Mouse (Mus musculus) kidney, embryonic 14.5 days (tissue): Measurements from ENCODE around the gene Itga3. TPM values are rescaled to one million over a fixed set of nuclear protein-coding genes. Genes with fewer than 3 reads are reported as not detected.

Experiments
- ATAC-seq: fragments of 200-750 bp; cut with Nextera tagmentation; 2 replicates; pipeline ENCODE4 v1.8.0; 2017; ENCODE audit warnings: moderate number of reproducible peaks, mild to moderate bottlenecking, moderate TSS enrichment, moderate library complexity; ENCODE audit not compliant: low FRiP score, low TSS enrichment
- H3K27ac ChIP-seq: fragments of 300-500 bp; sonication (generic); 2 replicates; pipeline ENCODE4 v1.5.1; 2014; ENCODE audit warnings: low read depth, mild to moderate bottlenecking, low read length, moderate library complexity, mixed read lengths
- H3K27me3 ChIP-seq: fragments of 300-500 bp; sonication (generic); 2 replicates; pipeline ENCODE4 v1.6.1; 2014; ENCODE audit warnings: mild to moderate bottlenecking, low read length; ENCODE audit not compliant: control insufficient read depth, insufficient read depth
- H3K36me3 ChIP-seq: fragments of 300-500 bp; sonication (generic); 2 replicates; pipeline ENCODE4 v1.6.1; 2014; ENCODE audit warnings: low read length, mixed read lengths; ENCODE audit not compliant: control insufficient read depth, insufficient read depth
- H3K4me1 ChIP-seq: fragments of 300-500 bp; sonication (generic); 2 replicates; pipeline ENCODE4 v1.6.1; 2014; ENCODE audit warnings: low read length, mixed read lengths; ENCODE audit not compliant: control insufficient read depth, insufficient read depth
- H3K4me2 ChIP-seq: fragments of 300-500 bp; sonication (generic); replicated peaks from 2 replicates; pipeline ENCODE4 v1.6.1; 2014; ENCODE audit warnings: low read depth, mild to moderate bottlenecking, low read length
- H3K4me3 ChIP-seq: fragments of 300-500 bp; sonication (generic); 2 replicates; pipeline ENCODE4 v1.5.1; 2014; ENCODE audit warnings: mild to moderate bottlenecking, low read length
- H3K9ac ChIP-seq: fragments of 300-500 bp; sonication (generic); 2 replicates; pipeline ENCODE4 v1.6.1; 2014; ENCODE audit warnings: low read depth, mild to moderate bottlenecking, low read length, moderate library complexity
- H3K9me3 ChIP-seq: fragments of 300-500 bp; sonication (generic); 2 replicates; pipeline ENCODE4 v1.6.1; 2016; ENCODE audit warnings: low read length; ENCODE audit not compliant: control insufficient read depth
- WGBS: fragments of 180-500 bp; shearing (Covaris S2); extraction: QIAGEN DNeasy Blood & Tissue Kit; methylation state at CpG from one replicate; pipeline ENCODE4 v1.1.7; 2014; 5-methylcytosine and 5-hydroxymethylcytosine counted together
- polyA plus RNA-seq: library from polyadenylated mRNA; unstranded; fragments of >200 nt; fragmentation: Nextera tagmentation; extraction: Ambion mirVana; gene quantifications from 2 replicates; pipeline ENCODE4 v1.2.1, GENCODE M21; 2014

The Itga3 gene
- polyA plus RNA-seq, 1 experiment from 2014 or later, result 20.9 TPM

- peak; percentile 17 for ATAC-seq
- Histone ChIP-seq H3K27me3 (no peaks in the 10 kb centered on the region), H3K4me2 (no peak overlapping the region), H3K4me3 (no peak overlapping the region), H3K4me1 (peaks cover 16% of the 10 kb centered on the region), H3K9ac (no peak overlapping the region), H3K27ac (peak overlapping the region; percentile 74), H3K9me3 (no peaks in the 10 kb centered on the region), H3K36me3 (peaks cover 78% of the 10 kb centered on the region)
- 12% methylated on average over 4 of the region's 4 CpGs for WGBS
These were observed 76.1 kb downstream of the Itga3 start for GRCm38 (mm10) chr11:95000548-95000947.

GRCm38 (mm10) chr11:95000128-95000527 is 76.5 kb downstream of the Itga3 start:
- Histone ChIP-seq H3K27ac (peak overlapping the region; percentile 74), H3K36me3 (peaks cover 77% of the 10 kb centered on the region), H3K9me3 (no peaks in the 10 kb centered on the region), H3K4me3 (no peak overlapping the region), H3K9ac (no peak overlapping the region), H3K4me2 (no peak overlapping the region), H3K27me3 (no peaks in the 10 kb centered on the region), H3K4me1 (peaks cover 19% of the 10 kb centered on the region)
- no peak for ATAC-seq
- WGBS, result 61% methylated on average over 8 of the region's 8 CpGs

DNA sequence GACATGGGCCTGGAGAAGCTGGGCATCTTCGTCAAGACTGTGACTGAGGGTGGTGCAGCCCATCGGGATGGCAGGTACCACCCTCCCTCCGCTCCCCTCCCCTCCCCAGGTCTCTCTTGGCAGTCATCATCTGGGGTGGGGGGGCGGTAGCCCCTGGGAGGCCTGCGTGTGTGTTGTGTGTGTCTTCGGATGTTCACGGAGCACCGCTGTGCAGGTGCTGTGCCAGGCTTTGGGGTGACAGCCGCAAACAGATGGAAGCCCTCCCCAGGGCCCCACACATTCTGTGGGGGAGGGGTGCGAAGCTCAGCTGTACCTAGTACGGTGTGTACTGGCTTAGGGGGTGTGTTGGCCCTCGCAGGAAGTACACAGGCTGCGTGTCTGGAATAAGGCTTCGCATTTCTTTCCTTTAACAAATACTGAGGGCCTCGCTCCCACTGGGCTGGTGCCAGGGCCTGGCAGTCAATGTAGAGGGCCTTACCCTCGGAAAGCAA is 78.5 kb downstream of the Itga3 start:
- Histone ChIP-seq H3K9ac (no peak overlapping the region), H3K4me2 (no peak overlapping the region), H3K36me3 (peaks cover 71% of the 10 kb centered on the region), H3K4me3 (no peak overlapping the region), H3K27ac (no peak overlapping the region), H3K4me1 (peaks cover 40% of the 10 kb centered on the region), H3K27me3 (no peaks in the 10 kb centered on the region), H3K9me3 (no peaks in the 10 kb centered on the region)
- ATAC-seq, result no peak
- WGBS, result 90% methylated on average over 16 of the region's 16 CpGs

GRCm38 (mm10) chr11:94997596-94997995 is 79.0 kb downstream of the Itga3 start:
- 55% methylated on average over 5 of the region's 5 CpGs for WGBS
- no peak overlapping the region for H3K4me3 ChIP-seq
- H3K4me2 ChIP-seq, result no peak overlapping the region
- H3K9ac ChIP-seq, result no peak overlapping the region
- H3K36me3 ChIP-seq, result peaks cover 66% of the 10 kb centered on the region
- no peaks in the 10 kb centered on the region for H3K27me3 ChIP-seq
- peaks cover 45% of the 10 kb centered on the region for H3K4me1 ChIP-seq
- no peaks in the 10 kb centered on the region for H3K9me3 ChIP-seq
- no peak overlapping the region for H3K27ac ChIP-seq
- ATAC-seq, result no peak

- WGBS, result 90% methylated on average over 6 of the region's 6 CpGs
- H3K27ac ChIP-seq, result no peak overlapping the region
- peaks cover 59% of the 10 kb centered on the region for H3K36me3 ChIP-seq
- H3K4me2 ChIP-seq, result no peak overlapping the region
- H3K4me1 ChIP-seq, result peaks cover 49% of the 10 kb centered on the region
- H3K27me3 ChIP-seq, result no peaks in the 10 kb centered on the region
- H3K9ac ChIP-seq, result no peak overlapping the region
- no peaks in the 10 kb centered on the region for H3K9me3 ChIP-seq
- H3K4me3 ChIP-seq, result no peak overlapping the region
- ATAC-seq, result no peak
These were observed 79.6 kb downstream of the Itga3 start for GRCm38 (mm10) chr11:94996984-94997383.

DNA sequence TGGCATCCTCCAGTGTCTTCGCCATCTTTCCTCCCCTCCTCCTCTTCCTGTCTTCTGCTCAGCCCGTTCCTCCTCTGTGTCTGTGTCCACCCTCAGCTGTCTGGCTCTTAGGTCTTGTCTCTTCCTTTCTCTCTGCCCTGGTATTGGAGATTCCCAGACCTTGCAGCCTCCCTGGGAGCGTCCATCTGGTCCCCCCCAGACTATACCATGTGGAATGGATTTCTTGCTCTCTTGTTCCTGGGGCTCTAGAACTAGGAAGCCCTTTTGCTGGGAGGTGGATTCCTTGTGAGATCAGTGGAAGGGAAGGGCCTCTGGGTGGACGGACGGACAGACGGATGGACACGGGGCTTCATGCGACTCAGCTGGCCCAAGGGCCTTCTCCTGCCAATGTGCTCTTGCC is 80.5 kb downstream of the Itga3 start:
- H3K4me1 ChIP-seq, result peaks cover 49% of the 10 kb centered on the region
- 83% methylated on average over 8 of the region's 8 CpGs for WGBS
- no peak overlapping the region; the same call in 1 of the 2 replicates for H3K4me2 ChIP-seq
- no peaks in the 10 kb centered on the region for H3K9me3 ChIP-seq
- H3K36me3 ChIP-seq, result peaks cover 53% of the 10 kb centered on the region
- no peak overlapping the region for H3K9ac ChIP-seq
- no peak overlapping the region for H3K4me3 ChIP-seq
- H3K27ac ChIP-seq, result no peak overlapping the region
- H3K27me3 ChIP-seq, result no peaks in the 10 kb centered on the region
- ATAC-seq, result no peak

- Histone ChIP-seq H3K27ac (no peak overlapping the region), H3K4me2 (peak overlapping the region; percentile 99), H3K27me3 (no peaks in the 10 kb centered on the region), H3K9ac (peak overlapping the region; percentile 92; the same call in 1 of the 2 replicates), H3K4me1 (peaks cover 41% of the 10 kb centered on the region), H3K36me3 (peaks cover 47% of the 10 kb centered on the region), H3K4me3 (peak overlapping the region; percentile 94), H3K9me3 (no peaks in the 10 kb centered on the region)
- ATAC-seq, result no peak
- 75% methylated on average over 11 of the region's 11 CpGs for WGBS
These were observed 81.4 kb downstream of the Itga3 start for GRCm38 (mm10) chr11:94994947-94995772.

Other genes with a start within 250 kb of the Itga3 start
- gene Col1a1, start 140.6 kb downstream of the Itga3 start, polyA plus RNA-seq, result 248 and 380 TPM in 2 replicates
- gene Hils1, start 109.2 kb downstream of the Itga3 start, polyA plus RNA-seq, result not detected in 2 replicates
- 0.24 TPM in 1 of 2 replicates, not detected in the other for gene Sgca, start 100.5 kb downstream of the Itga3 start, polyA plus RNA-seq
- gene Ppp1r9b, start 85.8 kb downstream of the Itga3 start, polyA plus RNA-seq, result 12.0 and 14.6 TPM in 2 replicates
- gene Samd14, start 66.9 kb downstream of the Itga3 start, polyA plus RNA-seq, result 14.7 and 18.3 TPM in 2 replicates
- gene Pdk2, start 35.4 kb downstream of the Itga3 start, polyA plus RNA-seq, result 30.0 and 46.5 TPM in 2 replicates
- gene Dlx3, start 43.3 kb upstream of the Itga3 start, polyA plus RNA-seq, result 0.71 and 1.2 TPM in 2 replicates
- gene Dlx4, start 69.5 kb upstream of the Itga3 start, polyA plus RNA-seq, result not detected in 2 replicates
- 0.20 TPM in 1 of 2 replicates, not detected in the other for gene Tac4, start 184.7 kb upstream of the Itga3 start, polyA plus RNA-seq
- 55.5 and 80.1 TPM in 2 replicates for gene Kat7, start 233.4 kb upstream of the Itga3 start, polyA plus RNA-seq